Mouse (Mus musculus) thymus, postnatal 14 days (tissue): Measurements from ENCODE around the gene Ffar1.
"Not testable (repeated sequence)": the region's sequence is repeated elsewhere in the genome, so short reads cannot be mapped to it uniquely, and the experiment has no call there.

Experiments
- DNase-seq: peaks from one replicate; pipeline ENCODE4 v3.0.0; 2021

Ffar1 gene

DNA sequence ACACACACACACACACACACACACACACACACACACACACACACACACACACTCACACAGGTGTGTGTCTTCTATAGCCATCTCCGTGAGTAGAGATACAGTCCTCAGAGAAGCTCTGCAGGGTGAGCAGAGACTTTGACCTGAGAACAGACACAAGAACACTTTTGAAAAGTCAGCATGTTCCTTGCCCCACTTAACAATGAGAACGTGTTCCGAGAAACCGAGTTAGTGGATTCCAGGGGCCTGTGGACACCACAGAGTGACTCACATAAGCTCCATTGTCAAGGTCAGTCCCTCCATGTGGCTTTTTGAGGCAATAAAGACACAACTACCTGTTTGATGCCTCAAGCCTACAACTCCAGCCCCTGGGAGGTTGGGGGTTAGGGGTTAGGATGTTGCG lies 14.0 kb downstream of the Ffar1 start:
- no peak for DNase-seq

DNA sequence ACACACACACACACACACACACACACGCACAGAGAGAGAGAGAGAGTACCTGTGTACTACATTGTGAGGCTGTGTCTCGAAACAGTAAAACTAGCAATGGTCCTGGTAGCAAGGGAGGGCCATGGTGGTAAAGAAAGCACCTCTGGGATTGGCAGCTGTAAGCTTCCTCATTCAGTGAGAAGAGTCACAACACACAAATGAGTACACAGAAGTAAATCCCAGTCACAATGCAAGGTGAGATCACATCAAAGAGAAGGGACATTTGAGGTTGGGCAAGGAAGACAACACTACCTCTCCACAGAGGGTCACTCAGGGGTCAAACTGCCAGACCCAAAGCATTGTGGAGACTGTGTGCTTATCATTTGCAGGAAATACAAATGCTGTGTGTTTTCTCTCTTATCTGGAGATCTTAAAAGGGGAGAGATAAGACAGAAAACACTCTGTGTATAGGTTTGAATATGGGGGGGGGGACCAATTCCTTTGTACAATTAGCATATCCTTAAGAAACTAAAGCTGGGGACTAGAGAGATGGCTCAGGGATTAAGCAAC lies 14.8 kb downstream of the Ffar1 start:
- DNase-seq: no peak

DNA sequence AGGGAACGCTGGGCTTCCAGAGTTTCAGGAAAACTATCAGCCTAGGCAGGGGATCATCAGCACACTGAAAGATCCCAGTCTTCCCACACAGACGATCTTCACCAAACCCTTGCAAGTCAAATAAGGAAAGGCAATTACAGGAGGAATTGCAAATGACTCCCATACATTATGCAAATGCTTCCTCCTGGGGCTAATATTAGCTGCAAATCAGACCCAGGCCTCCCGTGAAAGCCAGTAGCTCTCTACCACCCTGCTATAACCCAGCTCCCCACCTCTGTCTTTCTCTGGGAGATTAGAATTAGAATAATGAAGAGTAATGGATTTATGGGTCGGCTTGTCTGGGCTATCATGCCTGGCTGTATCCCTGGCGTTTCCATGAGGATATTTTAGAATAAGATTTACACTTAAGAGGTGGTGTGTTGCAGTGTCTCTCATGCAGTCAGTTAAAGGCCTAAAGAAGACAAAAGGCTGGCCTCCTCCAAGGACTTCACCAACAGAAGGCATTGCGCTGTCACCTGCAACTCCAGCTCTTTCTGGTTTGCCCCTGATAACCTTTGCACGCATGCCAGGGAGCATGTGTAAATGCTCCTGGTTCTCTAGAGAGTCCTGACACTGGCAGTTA lies 16.6 kb downstream of the Ffar1 start:
- no peak for DNase-seq

- no peak for DNase-seq
Observed at GRCm38 (mm10) chr7:30842092-30842491, 19.3 kb downstream of the Ffar1 start.

GRCm38 (mm10) chr7:30841379-30841778 lies 20.0 kb downstream of the Ffar1 start:
- no peak for DNase-seq

DNA sequence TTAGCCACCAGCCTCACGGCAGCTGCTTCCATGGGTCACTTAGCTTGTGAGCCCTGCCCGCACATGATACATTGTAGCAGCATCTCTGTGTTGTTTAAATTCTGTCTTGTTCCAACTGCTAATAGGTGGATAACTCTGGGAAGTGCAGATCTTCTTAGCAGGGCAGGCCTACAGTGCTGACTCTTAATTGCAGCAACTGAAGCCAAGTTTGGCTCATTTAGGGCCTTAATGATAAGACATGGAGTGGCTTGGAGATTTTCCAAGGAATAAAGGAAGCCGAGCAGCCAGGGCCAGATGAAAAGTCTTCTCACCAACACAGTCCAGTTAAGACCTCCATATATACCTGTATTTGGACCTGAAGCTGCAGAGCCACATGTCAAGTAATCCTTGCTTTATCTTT lies 21.1 kb downstream of the Ffar1 start:
- no peak for DNase-seq

- DNase-seq: no peak
Observed at GRCm38 (mm10) chr7:30837277-30837676, 24.1 kb downstream of the Ffar1 start.

DNA sequence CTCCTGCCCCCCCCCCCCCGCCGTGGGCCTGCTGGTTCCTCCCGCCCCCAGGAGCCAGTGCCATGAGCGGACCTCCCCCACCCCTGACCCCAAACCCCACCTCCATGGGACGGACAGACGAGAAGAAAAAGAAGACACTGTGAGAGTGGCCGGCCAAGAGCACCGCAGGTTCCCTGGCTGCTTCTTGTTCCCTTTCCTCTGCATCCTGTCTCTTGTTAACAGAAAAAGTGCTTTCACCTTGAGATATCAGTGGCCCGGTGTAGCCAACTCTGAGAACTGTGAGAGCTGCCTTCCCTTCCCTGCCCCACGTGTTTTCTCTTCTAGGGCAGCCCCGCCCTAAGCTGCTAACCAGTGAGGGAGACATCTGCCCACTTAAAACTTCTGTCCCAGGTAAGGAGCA lies 28.7 kb downstream of the Ffar1 start:
- DNase-seq: not testable (repeated sequence)

DNA sequence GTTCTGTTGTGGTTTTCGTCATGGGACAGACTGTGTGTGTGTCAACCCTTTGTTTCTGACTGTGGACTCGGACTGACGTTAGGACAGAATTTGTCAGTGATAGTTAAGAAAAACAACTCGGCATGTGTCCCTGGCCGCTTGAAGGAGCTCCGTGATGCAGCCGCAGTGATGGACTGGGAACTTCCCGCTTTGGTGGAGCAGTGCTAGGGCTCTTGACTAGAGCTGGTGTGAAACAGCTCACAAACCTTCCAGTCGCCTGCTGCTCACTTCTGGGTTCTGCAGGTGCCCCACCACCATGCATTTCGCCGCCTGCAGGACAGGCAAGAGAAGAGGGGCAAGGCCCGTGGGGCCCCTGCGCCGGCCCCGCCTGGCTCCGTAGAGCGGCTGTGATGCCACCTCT lies 29.1 kb downstream of the Ffar1 start:
- DNase-seq: no peak

DNA sequence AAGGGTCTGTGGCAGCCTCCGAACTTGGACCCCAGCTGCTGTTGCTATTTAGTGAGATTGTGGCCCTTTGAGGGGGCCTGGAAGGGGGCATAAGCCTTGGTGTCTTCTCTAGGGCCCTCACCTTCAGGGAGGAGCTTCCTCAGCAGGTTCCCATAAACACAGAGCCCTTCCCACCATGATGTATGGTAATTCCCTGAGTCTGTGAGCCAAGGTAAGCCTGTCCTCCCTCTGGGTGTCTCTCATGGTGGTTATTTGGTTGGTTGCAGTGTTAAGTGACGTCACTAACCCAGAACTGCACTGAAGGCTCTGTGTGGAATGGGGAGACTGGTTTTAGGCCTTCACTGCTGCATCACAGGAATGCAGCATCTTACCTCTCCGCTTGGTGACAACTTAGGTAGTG lies 31.9 kb downstream of the Ffar1 start:
- DNase-seq: no peak

- DNase-seq: not testable (repeated sequence)
Observed at GRCm38 (mm10) chr7:30828871-30829270, 32.5 kb downstream of the Ffar1 start.

- no peak for DNase-seq
Observed at GRCm38 (mm10) chr7:30826660-30827059, 34.7 kb downstream of the Ffar1 start.

DNA sequence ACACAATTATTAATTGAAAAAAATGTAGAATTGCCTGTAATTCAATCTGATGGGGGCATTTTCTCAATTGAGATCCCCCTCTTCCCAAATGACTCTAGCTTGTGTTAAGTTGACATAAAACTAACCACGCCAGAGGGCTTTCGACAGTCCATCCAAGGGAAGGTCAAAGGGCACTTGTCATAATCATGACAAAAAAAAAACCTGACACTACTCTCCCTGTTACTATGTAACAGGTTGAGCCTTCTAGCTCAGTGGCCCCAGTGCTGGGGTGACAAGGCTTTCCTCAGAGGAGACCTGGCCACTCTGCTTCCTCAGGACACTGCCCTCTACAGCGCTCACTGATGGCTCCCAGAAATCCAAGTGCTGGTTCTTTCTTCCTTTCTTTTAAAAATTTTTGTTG lies 37.1 kb downstream of the Ffar1 start:
- no peak for DNase-seq

DNA sequence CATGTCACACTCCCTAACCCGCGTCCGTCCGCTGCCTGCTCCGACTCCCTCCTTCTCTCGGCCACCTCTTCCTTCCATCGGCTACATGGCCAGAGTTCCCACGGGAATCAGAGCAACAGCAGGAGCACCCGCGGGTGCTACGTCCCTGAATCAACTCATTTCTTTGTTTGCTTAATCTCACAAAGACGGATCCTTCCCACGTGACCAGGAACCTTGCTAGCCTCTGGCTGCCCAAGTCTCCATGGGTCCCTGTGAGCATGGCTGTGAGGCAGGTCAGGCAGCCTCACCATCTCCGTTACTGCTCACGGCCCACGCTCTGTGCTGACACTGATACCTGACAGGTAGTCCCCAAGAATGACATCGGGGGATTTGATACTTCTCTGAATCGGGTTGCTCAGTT lies 37.7 kb downstream of the Ffar1 start, which contains the start of gene Ffar2:
TSS of gene Ffar2 (minus strand) at position 101 of the 400 bp plus-strand sequence.
- DNase-seq: no peak

DNA sequence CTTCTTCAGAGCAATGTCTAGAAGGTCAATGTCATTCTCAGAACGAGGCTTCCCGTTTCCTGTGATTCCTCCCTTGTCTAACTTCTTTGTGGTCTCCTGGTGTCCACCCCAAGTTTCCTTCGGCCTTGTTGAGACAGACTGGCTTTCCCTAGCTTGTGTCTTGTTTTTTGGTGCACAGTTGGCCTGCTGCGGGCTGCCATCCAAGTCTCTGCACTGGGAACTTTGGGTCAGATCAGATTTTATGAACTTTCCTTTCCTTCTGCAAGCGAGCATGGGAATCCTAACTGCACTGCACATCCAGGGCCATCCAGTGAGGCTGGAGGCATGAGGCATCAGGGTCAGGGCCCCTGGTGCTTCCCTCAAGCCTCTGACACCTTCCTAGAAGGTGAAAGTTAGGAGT lies 39.8 kb downstream of the Ffar1 start:
- no peak for DNase-seq

- DNase-seq: peak; percentile 45
Observed at GRCm38 (mm10) chr7:30820854-30821445, 40.4 kb downstream of the Ffar1 start.

- no peak for DNase-seq
Observed at GRCm38 (mm10) chr7:30820131-30820530, 41.2 kb downstream of the Ffar1 start.

DNA sequence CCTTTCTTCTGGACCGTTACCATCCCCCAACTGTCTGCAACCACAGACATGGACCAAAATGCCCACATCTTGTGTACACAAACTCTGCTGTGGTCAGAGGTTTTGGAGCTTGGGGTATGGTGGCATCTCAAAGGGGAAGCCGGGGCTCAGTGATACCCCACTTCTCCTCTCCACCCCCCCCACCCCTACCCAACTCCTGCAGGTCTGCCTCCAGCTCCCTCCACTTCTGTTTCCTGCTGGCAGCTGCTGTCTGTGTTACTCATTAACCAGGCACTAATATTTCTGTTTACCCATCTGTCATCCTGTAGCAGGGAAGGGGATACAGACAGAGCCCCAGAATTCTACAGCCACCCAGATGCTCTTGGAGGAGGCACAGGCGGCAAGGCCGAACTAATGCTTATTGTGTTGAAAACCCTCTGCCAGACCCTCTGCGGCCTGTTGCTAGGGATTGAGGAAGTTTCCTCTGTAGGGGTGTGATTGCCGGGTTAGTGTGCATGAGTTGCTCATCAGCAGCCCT lies 49.0 kb downstream of the Ffar1 start:
- no peak for DNase-seq

- no peak for DNase-seq
Observed at GRCm38 (mm10) chr7:30811757-30812290, 49.5 kb downstream of the Ffar1 start.

DNA sequence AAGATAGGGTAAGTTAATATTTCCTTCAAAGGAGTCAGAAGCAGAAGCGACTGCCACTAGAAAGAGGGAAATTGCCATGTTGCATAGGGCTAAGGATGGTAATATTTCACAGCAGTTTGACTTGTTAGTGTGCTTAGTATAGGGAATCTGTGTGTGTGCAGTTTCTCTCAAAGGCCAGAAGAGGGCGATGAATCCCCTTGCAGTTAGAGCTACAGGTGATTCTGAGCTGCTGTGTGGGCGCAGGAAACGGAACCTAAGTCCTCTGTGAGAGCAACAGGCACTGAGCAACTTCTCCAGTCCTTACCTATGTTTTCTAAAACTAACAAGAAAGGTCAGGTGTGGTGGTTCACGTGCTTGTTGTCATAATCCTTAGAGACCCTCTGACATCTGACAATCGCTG lies 51.0 kb downstream of the Ffar1 start:
- no peak for DNase-seq
